Mouse (Mus musculus) spleen, adult 2 months (tissue): ENCODE data around the gene Bpgm.

ENCODE experiments used
- CTCF ChIP-seq: fragments of 200-500 bp; IDR thresholded peaks from 2 replicates; pipeline ENCODE4 v1.5.1; 2011; ENCODE audit warnings: mild to moderate bottlenecking, inconsistent platforms; ENCODE audit not compliant: insufficient read depth, insufficient read length, insufficient replicate concordance; ENCODE audit errors: extremely low read depth
- POLR2A ChIP-seq: fragments of 200-500 bp; IDR thresholded peaks from 2 replicates; pipeline ENCODE4 v1.6.1; 2011; ENCODE audit warnings: low read depth, low read length, inconsistent platforms

DNA sequence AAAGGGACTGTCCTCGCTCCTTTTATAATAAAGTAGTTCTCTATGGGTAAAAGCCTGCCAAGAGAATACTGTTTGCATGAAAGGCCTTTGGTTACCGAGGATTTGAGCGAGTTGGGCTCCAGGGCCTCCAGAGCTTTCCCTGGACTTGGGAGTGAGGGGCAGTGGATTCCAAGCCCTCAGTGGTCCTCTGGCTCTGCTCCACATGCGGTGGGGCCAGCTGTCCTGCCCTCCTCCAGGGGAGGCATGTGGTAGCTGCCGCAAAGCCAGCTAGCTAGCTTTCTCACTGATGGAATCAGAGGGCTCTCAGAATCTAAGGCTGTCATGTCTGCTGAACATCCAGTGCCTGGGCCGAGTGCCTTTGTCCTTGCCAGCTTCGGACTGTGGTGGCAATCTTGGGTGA, 26.3 kb downstream of the Bpgm start:
- TF ChIP-seq CTCF (no peak), POLR2A (no peak)
